Mouse (Mus musculus) thymus, adult 2 months (tissue): ENCODE measurements around the gene Slit2. TPM values are rescaled to one million over a fixed set of nuclear protein-coding genes. Genes with fewer than 3 reads are reported as not detected.

Source experiments
- DNase-seq: peaks from one replicate; pipeline ENCODE4 v3.0.0; 2021
- H3K27ac ChIP-seq: fragments of 200-500 bp; 2 replicates; pipeline ENCODE4 v1.5.1; 2012; ENCODE audit warnings: low read length, control low read depth; ENCODE audit not compliant: control insufficient read depth, insufficient read depth
- H3K27me3 ChIP-seq: fragments of 200-500 bp; 2 replicates; pipeline ENCODE4 v1.6.1; 2012; ENCODE audit warnings: mild to moderate bottlenecking, low read length, moderate library complexity, mixed read lengths; ENCODE audit not compliant: control insufficient read depth, insufficient read depth
- H3K36me3 ChIP-seq: fragments of 200-500 bp; 2 replicates; pipeline ENCODE4 v1.6.1; 2012; ENCODE audit warnings: mild to moderate bottlenecking, low read length, moderate library complexity; ENCODE audit not compliant: control insufficient read depth, insufficient read depth
- H3K4me1 ChIP-seq: fragments of 200-500 bp; replicated peaks from 2 replicates; pipeline ENCODE4 v1.6.1; 2012; ENCODE audit warnings: low read length; ENCODE audit not compliant: control insufficient read depth, insufficient read depth
- H3K4me3 ChIP-seq: fragments of 200-500 bp; 2 replicates; pipeline ENCODE4 v1.5.1; 2012; ENCODE audit warnings: mild to moderate bottlenecking, low read length, control low read depth, moderate library complexity; ENCODE audit not compliant: control insufficient read depth, insufficient read depth
- CTCF ChIP-seq: fragments of 200-500 bp; IDR thresholded peaks from 2 replicates; pipeline ENCODE4 v1.5.1; 2012; ENCODE audit warnings: mild to moderate bottlenecking, control low read depth, low read length, moderate library complexity, borderline replicate concordance; ENCODE audit not compliant: control insufficient read depth, poor library complexity, insufficient read depth; ENCODE audit errors: extremely low read depth
- POLR2A ChIP-seq: fragments of 200-500 bp; IDR thresholded peaks from 2 replicates; pipeline ENCODE4 v1.6.1; 2012; ENCODE audit warnings: mild to moderate bottlenecking, low read length, control low read depth, moderate library complexity; ENCODE audit not compliant: control insufficient read depth, poor library complexity, insufficient read depth; ENCODE audit errors: extremely low read depth
- WGBS: fragments of 180-500 bp; shearing (Covaris S2); methylation state at CpG from one replicate; pipeline ENCODE4 v1.1.7; 2018; 5-methylcytosine and 5-hydroxymethylcytosine counted together
- polyA plus RNA-seq: library from polyadenylated mRNA; depleted of rRNA; stranded (reverse); fragments of >200 nt; gene quantifications from 2 replicates; pipeline ENCODE4 v1.2.3, GENCODE M21; 2012

Slit2 gene
- polyA plus RNA-seq, 1 experiment: 0.73 TPM

DNA sequence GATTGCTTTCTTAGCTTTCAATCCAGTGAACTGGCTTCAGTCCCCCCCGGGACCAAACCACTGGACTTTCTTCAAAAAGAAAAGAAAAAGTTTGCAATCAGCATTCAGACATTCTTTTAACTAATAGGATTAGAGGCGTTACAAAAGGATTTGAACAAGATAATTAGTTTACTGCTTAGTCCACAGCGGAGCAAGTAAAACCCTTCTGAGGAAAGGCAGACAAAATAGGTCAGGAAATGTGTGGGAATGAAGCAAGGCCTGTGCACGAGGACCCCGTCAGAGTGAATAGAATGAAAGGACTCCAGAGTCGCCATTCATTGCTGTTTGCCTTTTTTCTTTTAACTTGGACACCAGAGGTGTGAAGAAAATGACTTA, 156.5 kb downstream of the Slit2 start:
- no peak for DNase-seq
- Histone ChIP-seq H3K4me1 (no peaks in the 10 kb centered on the region), H3K36me3 (no peaks in the 10 kb centered on the region), H3K27me3 (no peaks in the 10 kb centered on the region), H3K27ac (no peak overlapping the region), H3K4me3 (no peak overlapping the region)
- no peak for TF ChIP-seq POLR2A
- no peak for TF ChIP-seq CTCF
- WGBS: 86% methylated on average over 6 of the region's 6 CpGs

DNA sequence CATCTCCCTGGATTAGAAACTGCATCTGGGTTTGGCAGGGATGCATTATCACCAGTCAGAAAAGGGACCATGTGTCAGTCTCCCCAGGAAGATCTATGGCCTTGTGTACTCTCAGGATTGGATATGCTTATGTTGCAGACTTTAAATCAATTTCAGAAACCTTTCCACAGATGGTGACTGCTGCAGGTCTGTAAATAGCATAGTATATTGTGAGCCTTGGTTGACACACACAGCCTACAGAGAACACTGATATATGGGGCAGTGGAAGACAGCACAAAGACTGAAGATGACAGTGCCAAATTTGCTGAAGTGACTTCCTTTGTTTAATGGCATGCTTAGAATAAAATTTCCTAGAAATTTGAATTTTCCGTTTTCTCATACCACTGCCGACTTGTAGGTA, 163.1 kb downstream of the Slit2 start:
- WGBS: 91% methylated on average over 2 of the region's 2 CpGs
- no peak overlapping the region for H3K4me3 ChIP-seq
- no peaks in the 10 kb centered on the region for H3K4me1 ChIP-seq
- no peaks in the 10 kb centered on the region for H3K36me3 ChIP-seq
- no peak for DNase-seq
- H3K27me3 ChIP-seq: no peaks in the 10 kb centered on the region
- no peak for TF ChIP-seq POLR2A
- no peak for TF ChIP-seq CTCF
- no peak overlapping the region for H3K27ac ChIP-seq

DNA sequence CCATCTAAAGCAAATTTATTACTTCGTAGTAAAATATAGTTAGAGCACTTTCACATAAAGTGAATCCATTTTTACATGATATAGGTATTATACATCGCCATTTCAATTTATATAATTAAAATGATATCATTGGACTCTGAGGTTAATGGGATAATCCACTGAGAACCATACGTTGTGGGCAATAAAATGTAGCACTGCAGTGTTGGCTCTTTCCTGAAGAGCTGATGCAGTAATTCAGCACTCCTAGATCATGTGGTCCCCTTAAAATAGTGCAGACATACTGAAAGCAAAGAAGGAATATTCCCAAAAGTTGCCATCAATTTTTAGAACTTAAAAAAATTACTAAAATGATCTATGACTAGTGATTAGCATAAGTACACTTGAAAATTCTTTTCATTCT, 177.9 kb downstream of the Slit2 start:
- Histone ChIP-seq H3K4me1 (no peaks in the 10 kb centered on the region), H3K4me3 (no peak overlapping the region), H3K27ac (no peak overlapping the region), H3K27me3 (no peaks in the 10 kb centered on the region), H3K36me3 (no peaks in the 10 kb centered on the region)
- WGBS: 83% methylated on average over 3 of the region's 3 CpGs
- TF ChIP-seq POLR2A: no peak
- TF ChIP-seq CTCF: no peak
- DNase-seq: no peak

DNA sequence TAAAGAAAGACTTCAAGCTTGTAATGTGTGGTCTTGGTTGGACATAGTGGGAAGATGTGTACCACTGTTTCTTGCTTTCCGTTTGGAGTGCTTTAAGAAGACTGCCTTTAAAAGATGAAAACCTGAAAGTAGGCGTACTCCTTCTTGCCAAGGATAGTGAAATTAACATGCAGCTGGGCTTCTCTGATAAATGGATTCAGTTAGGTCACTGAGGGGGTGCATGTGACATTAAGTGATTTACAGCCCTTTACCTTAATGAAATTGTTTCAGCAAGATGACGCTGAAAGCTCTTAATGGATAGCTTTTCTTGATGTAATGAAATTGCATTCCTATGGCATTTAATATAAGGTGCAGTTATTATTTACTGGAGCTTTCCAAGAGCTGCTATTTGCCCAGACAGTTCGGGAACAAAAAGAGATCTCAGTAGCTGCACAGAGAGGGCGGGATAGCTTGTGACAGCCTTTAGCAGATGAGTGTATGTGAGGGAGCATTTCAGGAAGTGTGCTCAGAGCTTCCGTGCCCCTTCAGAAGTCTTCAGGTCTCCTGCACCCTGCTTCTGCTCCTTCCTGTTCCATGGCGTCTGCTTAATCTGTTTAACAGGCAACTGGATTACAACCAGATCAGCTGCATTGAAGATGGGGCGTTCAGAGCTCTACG, 198.8 kb downstream of the Slit2 start:
- H3K4me3 ChIP-seq: no peak overlapping the region
- 67% methylated on average over 9 of the region's 9 CpGs for WGBS
- no peaks in the 10 kb centered on the region for H3K27me3 ChIP-seq
- no peak for DNase-seq
- H3K4me1 ChIP-seq: no peaks in the 10 kb centered on the region
- H3K36me3 ChIP-seq: no peaks in the 10 kb centered on the region
- TF ChIP-seq CTCF: no peak
- TF ChIP-seq POLR2A: no peak
- no peak overlapping the region for H3K27ac ChIP-seq

DNA sequence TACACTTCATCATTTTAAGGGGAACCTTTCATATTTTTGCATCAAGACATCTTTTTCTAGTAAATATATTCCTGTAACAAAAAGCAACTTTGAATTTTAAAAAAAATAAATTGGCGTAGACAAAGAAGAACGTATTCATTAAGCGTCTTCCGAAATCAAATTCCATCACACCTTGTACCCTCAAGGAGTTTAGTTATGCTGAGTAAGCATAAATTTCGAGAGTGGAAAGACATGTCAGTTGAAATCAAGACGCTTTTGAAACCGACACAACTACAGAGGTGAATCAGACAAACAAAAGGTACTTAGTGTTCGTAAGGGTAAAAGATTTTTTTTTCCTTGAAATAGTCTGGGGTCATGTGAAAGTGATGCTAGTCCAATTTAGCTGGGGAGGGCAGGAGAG, 201.4 kb downstream of the Slit2 start:
- whole genome bisulfite sequencing: 92% methylated on average over 8 of the region's 8 CpGs
- Histone ChIP-seq H3K27me3 (no peaks in the 10 kb centered on the region), H3K27ac (no peak overlapping the region), H3K36me3 (no peaks in the 10 kb centered on the region), H3K4me3 (no peak overlapping the region), H3K4me1 (no peaks in the 10 kb centered on the region)
- DNase-seq: no peak
- TF ChIP-seq CTCF: no peak
- TF ChIP-seq POLR2A: no peak

DNA sequence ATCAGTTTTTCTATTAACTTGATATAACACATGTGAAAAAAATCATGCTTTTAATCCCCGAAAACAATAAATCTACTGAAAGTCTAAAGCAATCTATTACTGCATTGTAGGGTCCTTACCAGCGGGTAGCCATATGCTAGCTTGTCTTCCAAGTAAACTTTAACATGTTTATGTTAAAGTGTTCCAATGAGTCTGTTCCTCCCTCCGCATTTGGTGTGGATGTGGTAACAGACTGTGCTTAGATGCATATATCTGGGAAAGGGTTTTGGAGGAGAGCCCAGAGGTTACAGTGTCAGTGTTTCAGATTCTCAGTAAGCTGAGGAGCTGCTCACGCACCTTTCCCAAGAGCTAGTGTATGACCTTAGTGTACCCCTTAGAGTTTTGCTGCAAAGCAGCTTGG, 204.9 kb downstream of the Slit2 start:
- Histone ChIP-seq H3K36me3 (no peaks in the 10 kb centered on the region), H3K27me3 (no peaks in the 10 kb centered on the region), H3K4me3 (no peak overlapping the region), H3K4me1 (no peaks in the 10 kb centered on the region), H3K27ac (no peak overlapping the region)
- WGBS: 92% methylated on average over 4 of the region's 4 CpGs
- DNase-seq: no peak
- no peak for TF ChIP-seq POLR2A
- TF ChIP-seq CTCF: no peak

DNA sequence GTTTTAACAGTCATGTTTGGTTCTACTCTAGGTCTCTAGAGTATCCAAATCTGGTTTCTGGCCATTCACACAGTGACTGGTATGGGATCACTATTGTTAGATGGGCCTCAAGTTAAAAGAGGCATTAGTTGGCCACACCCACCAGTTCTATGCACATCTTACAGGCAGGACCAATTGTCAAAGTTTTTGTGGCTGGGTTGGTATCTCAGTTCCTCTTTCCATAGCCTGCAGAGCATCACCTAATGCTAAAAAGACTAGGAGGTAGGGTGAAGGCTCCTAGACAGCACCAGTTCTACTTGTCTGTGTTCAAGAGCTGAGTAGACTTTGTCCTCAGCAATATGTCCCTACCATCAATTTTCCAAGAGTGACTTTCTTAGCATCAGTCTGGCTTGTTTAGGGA, 216.4 kb downstream of the Slit2 start:
- no peaks in the 10 kb centered on the region for H3K36me3 ChIP-seq
- H3K4me1 ChIP-seq: no peaks in the 10 kb centered on the region
- no peak for TF ChIP-seq CTCF
- no peak for TF ChIP-seq POLR2A
- no peak overlapping the region for H3K4me3 ChIP-seq
- DNase-seq: no peak
- no peaks in the 10 kb centered on the region for H3K27me3 ChIP-seq
- no peak overlapping the region for H3K27ac ChIP-seq
